Mouse (Mus musculus): ENCODE results near the gene Dnajc5g. TPM values are rescaled to one million over a fixed set of nuclear protein-coding genes. Genes with fewer than 3 reads are reported as not detected.

Gene Dnajc5g
- polyA plus RNA-seq, 1 experiment from 2014 or later = not detected

Other genes starting within 250 kb of the Dnajc5g start
- 67.0 and 68.4 TPM in 2 replicates for gene Tmem214, start 238.3 kb upstream of the Dnajc5g start, polyA plus RNA-seq (2015; fragmentation: Nextera tagmentation; extraction: Ambion mirVana)
- 19.1 and 23.1 TPM in 2 replicates for gene Agbl5, start 217.6 kb upstream of the Dnajc5g start, polyA plus RNA-seq (2015; fragmentation: Nextera tagmentation; extraction: Ambion mirVana)
- gene Ost4, start 198.5 kb upstream of the Dnajc5g start, polyA plus RNA-seq (2015; fragmentation: Nextera tagmentation; extraction: Ambion mirVana) = 232 and 244 TPM in 2 replicates
- 16.3 and 24.6 TPM in 2 replicates for gene Emilin1, start 192.9 kb upstream of the Dnajc5g start, polyA plus RNA-seq (2015; fragmentation: Nextera tagmentation; extraction: Ambion mirVana)
- gene Khk, start 184.9 kb upstream of the Dnajc5g start, polyA plus RNA-seq (2015; fragmentation: Nextera tagmentation; extraction: Ambion mirVana) = 12.2 and 13.7 TPM in 2 replicates
- gene Cgref1, start 160.7 kb upstream of the Dnajc5g start, polyA plus RNA-seq (2015; fragmentation: Nextera tagmentation; extraction: Ambion mirVana) = 77.3 and 89.1 TPM in 2 replicates
- 115 and 123 TPM in 2 replicates for gene Preb, start 145.9 kb upstream of the Dnajc5g start, polyA plus RNA-seq (2015; fragmentation: Nextera tagmentation; extraction: Ambion mirVana)
- gene Tcf23, start 137.6 kb upstream of the Dnajc5g start, polyA plus RNA-seq (2015; fragmentation: Nextera tagmentation; extraction: Ambion mirVana) = not detected in 2 replicates
- gene Atraid, start 58.0 kb upstream of the Dnajc5g start, polyA plus RNA-seq (2015; fragmentation: Nextera tagmentation; extraction: Ambion mirVana) = 174 and 195 TPM in 2 replicates
- 30.1 and 31.6 TPM in 2 replicates for gene Slc5a6, start 57.4 kb upstream of the Dnajc5g start, polyA plus RNA-seq (2015; fragmentation: Nextera tagmentation; extraction: Ambion mirVana)
- gene Cad, start 51.5 kb upstream of the Dnajc5g start, polyA plus RNA-seq (2015; fragmentation: Nextera tagmentation; extraction: Ambion mirVana) = 11.6 and 16.8 TPM in 2 replicates
- 44.3 and 52.7 TPM in 2 replicates for gene Slc30a3, start 2.0 kb downstream of the Dnajc5g start, polyA plus RNA-seq (2015; fragmentation: Nextera tagmentation; extraction: Ambion mirVana)
- 1.00 TPM in 1 of 2 replicates, not detected in the other for gene Trim54, start 10.4 kb downstream of the Dnajc5g start, polyA plus RNA-seq (2015; fragmentation: Nextera tagmentation; extraction: Ambion mirVana)
- not detected in 2 replicates for gene Ucn, start 32.5 kb downstream of the Dnajc5g start, polyA plus RNA-seq (2015; fragmentation: Nextera tagmentation; extraction: Ambion mirVana)
- gene Mpv17, start 48.0 kb downstream of the Dnajc5g start, polyA plus RNA-seq (2015; fragmentation: Nextera tagmentation; extraction: Ambion mirVana) = 56.1 and 61.1 TPM in 2 replicates
- gene Gm29609, start 73.6 kb downstream of the Dnajc5g start, polyA plus RNA-seq (2015; fragmentation: Nextera tagmentation; extraction: Ambion mirVana) = 2.1 and 2.2 TPM in 2 replicates
- gene Gtf3c2, start 73.9 kb downstream of the Dnajc5g start, polyA plus RNA-seq (2015; fragmentation: Nextera tagmentation; extraction: Ambion mirVana) = 51.6 and 63.2 TPM in 2 replicates
- 120 and 124 TPM in 2 replicates for gene Snx17, start 86.9 kb downstream of the Dnajc5g start, polyA plus RNA-seq (2015; fragmentation: Nextera tagmentation; extraction: Ambion mirVana)
- gene Eif2b4, start 87.1 kb downstream of the Dnajc5g start, polyA plus RNA-seq (2015; fragmentation: Nextera tagmentation; extraction: Ambion mirVana) = 88.5 and 91.6 TPM in 2 replicates
- gene Zfp513, start 96.0 kb downstream of the Dnajc5g start, polyA plus RNA-seq (2015; fragmentation: Nextera tagmentation; extraction: Ambion mirVana) = 12.3 and 14.0 TPM in 2 replicates
- gene Ppm1g, start 114.4 kb downstream of the Dnajc5g start, polyA plus RNA-seq (2015; fragmentation: Nextera tagmentation; extraction: Ambion mirVana) = 172 and 185 TPM in 2 replicates
- 167 and 174 TPM in 2 replicates for gene Nrbp1, start 134.6 kb downstream of the Dnajc5g start, polyA plus RNA-seq (2015; fragmentation: Nextera tagmentation; extraction: Ambion mirVana)
- gene Gm9970, start 134.9 kb downstream of the Dnajc5g start, polyA plus RNA-seq (2015; fragmentation: Nextera tagmentation; extraction: Ambion mirVana) = 0.41 TPM in 1 of 2 replicates, not detected in the other
- gene Krtcap3, start 145.4 kb downstream of the Dnajc5g start, polyA plus RNA-seq (2015; fragmentation: Nextera tagmentation; extraction: Ambion mirVana) = 3.1 and 3.2 TPM in 2 replicates
- gene Ift172, start 184.8 kb downstream of the Dnajc5g start, polyA plus RNA-seq (2015; fragmentation: Nextera tagmentation; extraction: Ambion mirVana) = 31.5 and 38.2 TPM in 2 replicates
- gene Fndc4, start 189.8 kb downstream of the Dnajc5g start, polyA plus RNA-seq (2015; fragmentation: Nextera tagmentation; extraction: Ambion mirVana) = 102 and 105 TPM in 2 replicates
- 0.25 and 0.26 TPM in 2 replicates for gene Gckr, start 191.2 kb downstream of the Dnajc5g start, polyA plus RNA-seq (2015; fragmentation: Nextera tagmentation; extraction: Ambion mirVana)